Mouse (Mus musculus) thymus, adult 2 months (tissue): ENCODE measurements around the gene Gsk3b.

Experiments
- CTCF ChIP-seq: fragments of 200-500 bp; IDR thresholded peaks from 2 replicates; pipeline ENCODE4 v1.5.1; 2012; ENCODE audit warnings: mild to moderate bottlenecking, control low read depth, low read length, moderate library complexity, borderline replicate concordance; ENCODE audit not compliant: control insufficient read depth, poor library complexity, insufficient read depth; ENCODE audit errors: extremely low read depth
- POLR2A ChIP-seq: fragments of 200-500 bp; IDR thresholded peaks from 2 replicates; pipeline ENCODE4 v1.6.1; 2012; ENCODE audit warnings: mild to moderate bottlenecking, low read length, control low read depth, moderate library complexity; ENCODE audit not compliant: control insufficient read depth, poor library complexity, insufficient read depth; ENCODE audit errors: extremely low read depth

DNA sequence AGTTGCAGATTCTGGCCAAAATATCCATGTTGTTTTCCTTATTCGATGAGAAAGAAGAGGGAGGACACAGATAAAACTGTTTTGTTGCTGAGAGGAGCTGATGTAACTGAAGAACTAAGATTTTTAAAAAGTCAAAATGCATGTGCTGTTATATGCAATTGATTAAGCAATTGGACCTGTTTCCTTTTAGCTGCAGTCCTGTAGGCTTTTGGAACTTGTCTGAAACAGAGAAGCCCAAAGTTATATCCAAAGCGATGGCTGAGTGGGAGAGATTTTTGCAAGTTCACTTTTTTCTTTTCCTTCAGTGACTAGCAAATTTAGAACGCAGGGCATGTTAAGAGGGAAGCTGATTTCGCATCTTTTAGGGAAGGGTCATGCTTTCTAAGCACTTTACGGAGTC is 2.9 kb downstream of the Gsk3b start:
- no peak for TF ChIP-seq CTCF
- TF ChIP-seq POLR2A = no peak
